Mouse (Mus musculus): ENCODE data around the gene D630039A03Rik. TPM values are rescaled to one million over a fixed set of nuclear protein-coding genes. Genes with fewer than 3 reads are reported as not detected.

D630039A03Rik gene
- total and polyA plus RNA-seq, 2 experiments from 2014 or later, result 0.52 to 0.54 TPM

DNA sequence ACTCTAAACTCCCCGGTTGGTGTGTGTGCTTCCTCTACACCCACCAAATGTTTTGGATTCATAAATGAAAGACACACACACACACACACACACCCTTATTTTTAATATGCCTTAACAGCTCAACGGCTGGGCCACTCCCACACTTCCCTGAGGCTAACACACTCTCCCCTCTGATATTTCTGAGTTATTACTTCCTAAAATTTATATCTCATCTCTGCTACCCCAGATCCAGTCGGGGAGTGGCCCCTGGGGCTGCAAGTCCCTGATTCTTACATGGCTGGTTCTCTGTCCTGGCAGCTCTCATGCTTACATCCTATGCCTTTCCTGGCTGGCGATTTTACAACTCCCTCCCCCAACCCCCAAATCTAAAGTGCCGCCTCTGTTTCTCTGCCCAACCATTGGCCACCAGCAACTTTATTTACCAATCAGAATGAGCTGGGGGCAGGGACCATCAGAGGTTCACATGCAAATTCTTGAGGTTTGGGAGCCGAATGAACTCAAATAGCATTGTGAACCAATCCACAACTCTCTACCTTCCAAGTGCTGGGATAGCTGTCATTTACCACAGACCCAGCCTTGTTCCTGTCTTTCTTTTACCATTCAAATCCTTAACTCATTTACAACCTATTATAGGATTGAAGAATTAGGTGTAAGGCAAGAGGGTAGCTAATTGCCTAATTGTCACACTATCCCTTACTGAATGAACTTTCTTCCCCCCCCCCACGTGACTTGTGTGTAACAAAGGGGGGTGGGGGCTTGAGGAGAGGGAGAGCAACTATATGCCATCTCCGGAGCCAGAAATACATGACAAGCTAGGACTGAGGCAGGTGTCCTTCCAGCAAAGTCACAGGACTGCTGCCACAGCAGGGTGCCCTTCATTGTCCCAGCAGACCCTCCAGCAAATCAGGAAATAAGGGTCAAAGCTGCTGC lies 3.7 kb upstream of the D630039A03Rik start:
- Histone ChIP-seq H3K4me3 (ENCODE audit: low read length) (no peak overlapping the region), H3K4me1 (ENCODE audit: insufficient read depth, low read length) (0 out of 2 replicates have a peak, but pooled peaks cover 4% of the 10 kb centered on the region), H3K9me3 (ENCODE audit: low read length) (no peaks in the 10 kb centered on the region), H3K27ac (no peak overlapping the region), H3K27me3 (ENCODE audit: insufficient read depth, low read length) (no peaks in the 10 kb centered on the region), H3K36me3 (ENCODE audit: insufficient read depth, low read length) (no peaks in the 10 kb centered on the region), H3K4me2 (ENCODE audit: low read depth, low read length) (no peak overlapping the region), H3K9ac (replicated peaks; ENCODE audit: low read length) (no peak overlapping the region)
- no peak for TF ChIP-seq CTCF (IDR thresholded peaks at IDR 0.05; ENCODE audit: low read depth)
- ATAC-seq (no peak), DNase-seq (ENCODE audit: low spot score) (no peak)
- 18% methylated on average over 8 of the region's 8 CpGs for WGBS

DNA sequence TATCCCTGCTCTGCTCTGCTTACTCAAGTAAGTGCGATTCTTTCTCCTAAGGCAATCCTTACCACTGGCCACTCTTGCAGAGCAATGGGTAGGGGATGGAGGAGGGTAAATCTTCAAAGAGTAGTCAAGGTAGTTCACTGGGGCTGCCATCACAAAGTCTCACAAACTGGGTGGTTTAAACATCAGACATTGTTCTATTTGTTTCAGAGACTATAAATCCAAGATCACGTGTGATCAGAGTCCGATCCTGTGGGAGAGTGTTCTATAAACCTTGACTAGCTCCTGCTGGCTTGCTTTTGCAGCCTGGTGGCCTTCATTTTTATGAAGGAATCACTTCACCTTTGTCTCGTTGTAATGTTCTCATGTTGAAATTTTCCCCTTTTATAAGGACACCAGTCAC lies 614 bp upstream of the D630039A03Rik start:
- no peak overlapping the region for H3K9ac ChIP-seq (replicated peaks; ENCODE audit: low read length)
- no peak overlapping the region for H3K27ac ChIP-seq
- ATAC-seq (no peak), DNase-seq (ENCODE audit: low spot score) (no peak)
- no peaks in the 10 kb centered on the region for H3K4me1 ChIP-seq (ENCODE audit: insufficient read depth, low read length)
- no peak for TF ChIP-seq CTCF (IDR thresholded peaks at IDR 0.05; ENCODE audit: low read depth)
- no peak overlapping the region for H3K4me3 ChIP-seq (ENCODE audit: low read length)
- H3K9me3 ChIP-seq (ENCODE audit: low read length), result no peaks in the 10 kb centered on the region
- WGBS, result 76% methylated on average over 4 of the region's 4 CpGs
- no peaks in the 10 kb centered on the region for H3K27me3 ChIP-seq (ENCODE audit: insufficient read depth, low read length)
- no peaks in the 10 kb centered on the region for H3K36me3 ChIP-seq (ENCODE audit: insufficient read depth, low read length)
- H3K4me2 ChIP-seq (ENCODE audit: low read depth, low read length), result no peak overlapping the region

DNA sequence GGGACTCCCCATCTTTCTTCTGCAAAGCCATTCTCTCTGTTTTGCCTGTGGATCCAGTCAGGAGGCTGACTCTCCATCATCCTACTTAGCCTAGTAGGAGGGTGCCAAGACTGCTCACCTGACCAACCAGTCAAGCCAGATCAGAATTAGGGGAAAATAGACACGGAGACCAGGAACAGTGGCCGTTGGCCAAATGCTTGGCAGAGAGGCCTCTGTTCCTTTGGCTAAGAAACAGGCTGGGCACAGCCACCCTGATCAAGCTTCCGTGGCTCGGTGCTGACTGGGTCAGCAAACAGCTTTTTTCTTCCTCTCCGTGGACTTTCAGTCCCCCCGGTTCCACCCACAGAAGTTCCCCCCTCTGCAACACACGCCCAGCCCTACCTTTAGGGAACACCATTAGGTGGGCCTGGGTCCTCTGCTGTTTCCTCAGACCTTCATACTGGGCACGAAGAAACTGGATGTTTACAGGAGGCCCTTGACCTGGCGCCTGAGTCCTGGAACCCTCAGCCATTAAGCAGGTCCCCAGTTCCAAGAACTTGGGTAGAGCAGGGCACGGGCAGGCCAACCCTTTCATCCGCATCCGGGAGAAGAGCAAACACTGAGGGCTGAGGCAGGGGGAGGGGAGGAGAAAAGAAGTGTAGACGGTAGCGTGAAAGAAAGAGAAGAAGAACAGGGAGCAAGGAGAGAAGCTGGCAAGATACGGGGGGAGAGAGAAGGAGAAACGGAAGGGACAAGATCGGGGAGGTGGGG lies 706 bp downstream of the D630039A03Rik start:
- peak overlapping the region; percentile 37 for H3K27ac ChIP-seq
- no peaks in the 10 kb centered on the region for H3K9me3 ChIP-seq (ENCODE audit: low read length)
- TF ChIP-seq CTCF (IDR thresholded peaks at IDR 0.05; ENCODE audit: low read depth), result no peak
- no peaks in the 10 kb centered on the region for H3K27me3 ChIP-seq (ENCODE audit: insufficient read depth, low read length)
- H3K4me2 ChIP-seq (ENCODE audit: low read depth, low read length), result peak overlapping the region; percentile 30
- H3K4me3 ChIP-seq (ENCODE audit: low read length), result no peak overlapping the region
- H3K4me1 ChIP-seq (ENCODE audit: insufficient read depth, low read length), result no peaks in the 10 kb centered on the region
- 33% methylated on average over 17 of the region's 17 CpGs for WGBS
- ATAC-seq (peak; percentile 67), DNase-seq (ENCODE audit: low spot score) (peak; percentile 65)
- H3K9ac ChIP-seq (replicated peaks; ENCODE audit: low read length), result no peak overlapping the region
- no peaks in the 10 kb centered on the region for H3K36me3 ChIP-seq (ENCODE audit: insufficient read depth, low read length)

DNA sequence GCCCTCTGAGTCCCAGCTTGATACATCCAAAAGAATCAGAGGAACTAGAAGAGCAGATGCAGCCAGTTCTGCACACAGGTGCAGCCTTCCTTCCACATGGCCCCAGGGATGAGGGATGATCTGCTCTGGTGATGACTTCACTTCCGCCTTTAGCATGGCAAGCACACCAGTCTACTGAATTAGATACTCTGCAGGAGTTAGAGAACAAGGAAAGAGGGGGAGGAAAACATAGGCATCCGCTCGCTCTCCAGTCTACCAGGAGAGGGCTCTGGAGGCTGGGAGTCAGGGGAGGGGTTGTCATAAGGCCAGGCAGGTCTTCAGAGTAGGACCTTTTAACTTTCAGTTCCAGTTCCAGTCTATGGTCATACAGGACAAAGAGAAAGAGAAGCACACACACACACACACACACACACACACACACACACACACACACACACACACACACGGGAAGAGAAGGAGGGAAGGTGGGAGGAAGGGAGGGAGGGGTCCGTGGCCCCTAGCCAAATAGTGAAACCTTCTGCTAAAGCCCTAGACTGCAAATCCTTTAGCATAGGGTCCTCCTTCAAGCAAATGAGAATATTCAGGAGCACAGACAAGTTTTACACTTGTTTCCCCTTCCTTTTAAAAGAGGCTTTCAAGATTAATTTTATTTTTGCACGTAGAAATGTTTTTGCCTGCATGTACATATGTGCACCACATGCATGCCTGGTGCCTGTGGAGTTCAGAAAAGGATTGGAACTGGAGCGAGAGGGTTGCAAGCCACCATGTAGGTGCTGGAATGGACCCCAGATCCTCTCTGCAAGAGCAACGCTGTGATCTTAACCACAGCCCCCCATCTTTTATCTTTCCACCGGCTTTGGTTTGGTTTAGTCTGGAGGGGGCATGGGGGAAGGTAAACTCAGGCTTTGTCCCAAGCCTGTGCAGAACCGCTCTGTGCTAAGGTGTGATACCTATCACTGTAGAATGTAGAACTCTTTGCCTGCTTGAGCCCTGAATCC lies 1.6 kb downstream of the D630039A03Rik start:
- ATAC-seq (peak; percentile 52), DNase-seq (ENCODE audit: low spot score) (peak; percentile 18)
- Histone ChIP-seq H3K27me3 (ENCODE audit: insufficient read depth, low read length) (no peaks in the 10 kb centered on the region), H3K36me3 (ENCODE audit: insufficient read depth, low read length) (no peaks in the 10 kb centered on the region), H3K4me2 (ENCODE audit: low read depth, low read length) (no peak overlapping the region), H3K9me3 (ENCODE audit: low read length) (no peaks in the 10 kb centered on the region), H3K4me3 (ENCODE audit: low read length) (no peak overlapping the region), H3K9ac (replicated peaks; ENCODE audit: low read length) (no peak overlapping the region), H3K4me1 (ENCODE audit: insufficient read depth, low read length) (no peaks in the 10 kb centered on the region), H3K27ac (peak overlapping the region; percentile 37; the same call in 1 of the 2 replicates)
- peak; percentile 32 for TF ChIP-seq CTCF (IDR thresholded peaks at IDR 0.05; ENCODE audit: low read depth)
- whole genome bisulfite sequencing, result 61% methylated on average over 10 of the region's 10 CpGs

DNA sequence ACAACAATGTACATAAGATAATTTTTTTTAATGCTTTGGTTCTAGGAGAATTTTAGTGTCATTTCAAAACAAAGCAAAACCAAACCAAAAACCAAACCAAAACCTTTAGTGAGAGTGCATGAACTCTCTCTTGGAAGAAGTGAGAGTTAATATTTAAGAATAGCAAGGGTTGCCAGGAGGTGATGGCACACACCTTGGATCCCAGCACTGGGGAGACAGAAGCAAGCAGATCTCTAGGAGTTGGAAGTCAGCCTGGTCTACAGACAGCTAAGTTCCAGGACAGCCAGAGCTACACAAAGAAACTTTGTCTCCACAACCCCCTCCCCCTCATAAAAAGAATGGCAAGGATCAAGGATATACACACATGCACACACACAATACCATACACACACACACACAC lies 3.1 kb downstream of the D630039A03Rik start:
- no peak for DNase-seq (ENCODE audit: low spot score)
- Histone ChIP-seq H3K4me3 (ENCODE audit: low read length) (no peak overlapping the region), H3K4me2 (ENCODE audit: low read depth, low read length) (no peak overlapping the region), H3K27ac (no peak overlapping the region), H3K27me3 (ENCODE audit: insufficient read depth, low read length) (no peaks in the 10 kb centered on the region), H3K9ac (replicated peaks; ENCODE audit: low read length) (no peak overlapping the region), H3K9me3 (ENCODE audit: low read length) (no peaks in the 10 kb centered on the region), H3K36me3 (ENCODE audit: insufficient read depth, low read length) (no peaks in the 10 kb centered on the region), H3K4me1 (ENCODE audit: insufficient read depth, low read length) (no peaks in the 10 kb centered on the region)
- ATAC-seq, result no peak
- no peak for TF ChIP-seq CTCF (IDR thresholded peaks at IDR 0.05; ENCODE audit: low read depth)

DNA sequence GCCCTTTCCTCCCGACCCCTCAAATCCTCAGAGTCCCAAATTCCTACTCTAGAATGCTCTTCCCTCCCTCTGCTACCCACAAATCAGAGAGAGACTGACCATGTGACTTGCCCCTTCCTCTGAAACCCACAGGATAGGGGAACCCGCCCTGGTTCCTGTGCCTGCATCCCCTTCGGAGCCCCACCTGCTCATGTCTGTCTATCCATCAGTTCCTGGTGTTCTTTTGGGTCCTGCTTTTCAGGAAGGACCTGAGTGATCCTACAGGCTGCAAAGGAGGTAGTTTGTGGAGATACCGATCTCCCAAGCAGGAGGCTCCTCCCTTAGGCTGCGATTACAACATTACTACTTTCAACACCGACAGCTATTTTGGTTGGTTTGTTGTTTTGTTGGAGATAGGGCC lies 7.2 kb downstream of the D630039A03Rik start:
- DNase-seq (ENCODE audit: low spot score) (no peak), ATAC-seq (no peak)
- no peak overlapping the region for H3K27ac ChIP-seq
- H3K9me3 ChIP-seq (ENCODE audit: low read length), result no peaks in the 10 kb centered on the region
- H3K36me3 ChIP-seq (ENCODE audit: insufficient read depth, low read length), result no peaks in the 10 kb centered on the region
- H3K4me3 ChIP-seq (ENCODE audit: low read length), result no peak overlapping the region
- 83% methylated on average over 6 of the region's 6 CpGs for WGBS
- H3K4me1 ChIP-seq (ENCODE audit: insufficient read depth, low read length), result no peaks in the 10 kb centered on the region
- no peak overlapping the region for H3K4me2 ChIP-seq (ENCODE audit: low read depth, low read length)
- H3K27me3 ChIP-seq (ENCODE audit: insufficient read depth, low read length), result no peaks in the 10 kb centered on the region
- no peak overlapping the region for H3K9ac ChIP-seq (replicated peaks; ENCODE audit: low read length)
- TF ChIP-seq CTCF (IDR thresholded peaks at IDR 0.05; ENCODE audit: low read depth), result no peak

Data from hindbrain, postnatal 0 days (tissue).